In genomic region chr5:117388877-117389276, GRCm38 (mm10) we compare ENCODE assay signal across 8 mouse cellular contexts. TPM values are rescaled to one million over a fixed set of nuclear protein-coding genes. Genes with fewer than 3 reads are reported as not detected.
DNase-seq lines count a peak whose midpoint lies in the region; ATAC-seq lines count a peak whose summit lies in the region.

Gene Rfc5 (minus strand): TSS chr5:117389047.

- H3K9me3 ChIP-seq in hindbrain, embryonic 13.5 days: no peaks in the 10 kb centered on the region

- H3K27ac ChIP-seq in hindbrain, embryonic 13.5 days: peak within 1 kb of the TSS; percentile 75

- H3K4me1 ChIP-seq in hindbrain, embryonic 13.5 days (replicated peaks): peaks cover 14% of the 10 kb centered on the region

- ATAC-seq in hindbrain, embryonic 13.5 days (ENCODE audit: low FRiP score): peak; percentile 97

- peak; percentile 97 for DNase-seq in NIH3T3 (ENCODE audit: low read depth)
- DNase-seq in cerebellum, postnatal 10 days: peak; percentile 97 to 98
- DNase-seq in frontal cortex, postnatal 14 days (ENCODE audit: low spot score in 2 of 2): peak; percentile 90 to 93
- DNase-seq in layer of hippocampus, postnatal 25 days (ENCODE audit: extremely low spot score in 1 of 2, low spot score in 1 of 2): peak; percentile 86 to 90
- peak; percentile 96 for DNase-seq in lung, postnatal 25 days (ENCODE audit: low spot score)
- DNase-seq in retina, embryonic 14.5 days (ENCODE audit: low spot score): peak; percentile 98
- DNase-seq in thymus, postnatal 4 days: peak; percentile 96

- no peaks in the 10 kb centered on the region for H3K27me3 ChIP-seq in hindbrain, embryonic 13.5 days

- H3K4me2 ChIP-seq in hindbrain, embryonic 13.5 days: peak within 1 kb of the TSS; percentile 76

- H3K4me3 ChIP-seq in hindbrain, embryonic 13.5 days: peak within 1 kb of the TSS; percentile 65

- H3K36me3 ChIP-seq in hindbrain, embryonic 13.5 days: peaks cover 24% of the 10 kb centered on the region

- H3K9ac ChIP-seq in hindbrain, embryonic 13.5 days: peak within 1 kb of the TSS; percentile 87

- WGBS in hindbrain, embryonic 13.5 days: under 1% methylated on average over 19 of the region's 44 CpGs

RNA-seq across cellular contexts. Expression of gene Rfc5, which starts in this region (rescaled TPM):
- 33.7 and 37.5 TPM in 2 replicates for polyA plus RNA-seq in hindbrain, embryonic 13.5 days (2015; fragmentation: Nextera tagmentation; extraction: Ambion mirVana)
- 10 to 100 TPM; 11.6 to 18.9 TPM for total RNA-seq in layer of hippocampus, postnatal 25 days (2021)

Comparison
In these comparisons a context has a peak if more than half of its experiments do, and no peak if none do; other contexts are left out.
1. Peak in every context shown above with its lines: DNase-seq, ATAC-seq, H3K4me3 ChIP-seq and H3K27ac ChIP-seq.